In the genomic region with DNA sequence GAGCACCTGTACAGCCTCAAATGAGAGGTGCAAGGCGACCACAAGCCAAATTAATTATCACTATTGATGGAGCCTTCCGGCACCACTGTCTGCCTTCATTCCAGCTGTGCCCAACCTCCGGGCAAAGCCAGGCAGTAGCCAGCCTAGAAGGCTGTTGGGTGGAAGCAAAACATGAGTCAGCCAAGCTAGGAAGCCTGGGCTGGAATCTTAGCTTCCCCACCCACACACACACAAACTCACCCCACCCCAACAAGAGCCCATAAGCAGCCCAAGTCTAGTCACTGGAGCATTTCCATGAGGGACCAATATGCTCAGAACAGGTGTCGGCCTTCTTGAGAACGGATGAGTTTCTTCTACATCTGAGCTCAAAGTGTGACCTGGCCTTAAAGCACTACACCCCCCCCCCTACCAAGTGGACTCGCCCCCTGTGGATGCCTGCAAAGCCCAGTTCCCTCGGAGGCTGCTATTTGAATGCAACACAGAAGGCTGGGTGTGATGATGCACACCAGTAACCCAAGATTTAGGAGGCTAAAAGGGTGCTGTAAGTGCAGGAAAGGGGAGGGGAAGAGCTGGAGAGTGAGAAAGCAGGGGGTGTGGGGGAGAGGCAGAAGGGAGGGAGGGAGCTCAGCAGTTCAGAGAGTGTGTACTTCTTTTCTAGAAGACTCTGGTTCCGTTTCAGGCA, we compare ENCODE assay signal across 31 mouse cellular contexts.
DNase-seq lines count a peak whose midpoint lies in the region; ATAC-seq and TF ChIP-seq lines count a peak whose summit lies in the region.
"Had no signal": no experiment of that assay in that cellular context is flagged by ENCODE, and none has a peak within 500 bp of the region (broad histone marks: within the 10 kb centered on the region; RNA-seq: fewer than 3 reads in every experiment).

No protein-coding gene starts in this region.

- peak; percentile 79 for DNase-seq in heart, adult 11 months
- no peak for DNase-seq in heart, embryonic 10.5 days (ENCODE audit: low spot score)
- peak; percentile 6 to 9 for DNase-seq in left cerebral cortex, postnatal 36 days (ENCODE audit: low spot score in 2 of 2)
- DNase-seq in left cerebral cortex, adult 11 months (ENCODE audit: low spot score): no peak
- peak; percentile 69 for DNase-seq in 3T3-L1 (ENCODE audit: low read depth, low spot score)
- DNase-seq in liver, postnatal 0 days: no peak
- DNase-seq: adrenal gland, postnatal 14 days; B cell, adult 2 months; cerebellum, adult 11-12 months; cerebellum, postnatal 10 days; forebrain, postnatal 0 days; gastrocnemius, postnatal 25 days; heart, adult 18-20 months; heart, postnatal 4 days; kidney, postnatal 25 days; lung, adult 18-20 months; lung, postnatal 4 days; thymus, postnatal 4 days had no signal

- no peak overlapping the region for H3ac ChIP-seq in myocyte (ENCODE audit: control insufficient read depth, insufficient read length)

- ATAC-seq in liver, postnatal 0 days: no peak
- ATAC-seq in midbrain, embryonic 13.5 days: no peak
- ATAC-seq: forebrain, postnatal 0 days; intestine, postnatal 0 days; liver, embryonic 12.5 days; lung, postnatal 0 days had no signal

- 58% methylated on average over 8 of the region's 8 CpGs for WGBS in heart, embryonic 10.5 days
- 69% methylated on average over 8 of the region's 8 CpGs for WGBS in liver, postnatal 0 days (ENCODE audit: insufficient replicate concordance)
- WGBS in midbrain, embryonic 13.5 days: 67% methylated on average over 8 of the region's 8 CpGs

- peak overlapping the region; percentile 58 for H3K4me2 ChIP-seq in myocyte (ENCODE audit: low read depth)
- no peak overlapping the region for H3K4me2 ChIP-seq in liver, postnatal 0 days (ENCODE audit: low read depth, low read length)
- H3K4me2 ChIP-seq in midbrain, embryonic 13.5 days (replicated peaks): no peak overlapping the region
- H3K4me2 ChIP-seq: embryonic facial prominence, embryonic 15.5 days; forebrain, embryonic 12.5 days; heart, embryonic 12.5 days; hindbrain, embryonic 13.5 days; liver, embryonic 12.5 days; midbrain, embryonic 12.5 days; neural tube, embryonic 15.5 days had no signal

- TF ChIP-seq POLR2A in myocyte (IDR thresholded peaks at IDR 0.05; ENCODE audit: insufficient read length, low read depth): no peak

- no peak overlapping the region for H3K9ac ChIP-seq in liver, postnatal 0 days (replicated peaks)
- H3K9ac ChIP-seq in midbrain, embryonic 13.5 days (replicated peaks): no peak overlapping the region
- H3K9ac ChIP-seq: embryonic facial prominence, embryonic 15.5 days; forebrain, embryonic 12.5 days; forebrain, postnatal 0 days; heart, embryonic 12.5 days; hindbrain, embryonic 13.5 days; liver, embryonic 12.5 days; midbrain, embryonic 12.5 days; neural tube, embryonic 15.5 days had no signal

- H3K27me3 ChIP-seq in heart, embryonic 10.5 days (ENCODE audit: insufficient read depth, poor library complexity, severe bottlenecking): peaks cover 39% of the 10 kb centered on the region
- no peaks in the 10 kb centered on the region for H3K27me3 ChIP-seq in myocyte (ENCODE audit: control insufficient read depth, insufficient read depth, insufficient read length)
- H3K27me3 ChIP-seq in liver, postnatal 0 days (ENCODE audit: insufficient read depth, low read length): 0 out of 2 replicates have a peak, but pooled peaks cover 2% of the 10 kb centered on the region
- H3K27me3 ChIP-seq in midbrain, embryonic 13.5 days: no peaks in the 10 kb centered on the region; the same call in 1 of the 2 replicates

- no peaks in the 10 kb centered on the region for H3K9me3 ChIP-seq in heart, embryonic 10.5 days
- H3K9me3 ChIP-seq in liver, postnatal 0 days (ENCODE audit: low read length): no peaks in the 10 kb centered on the region
- H3K9me3 ChIP-seq in midbrain, embryonic 13.5 days: no peaks in the 10 kb centered on the region
- H3K9me3 ChIP-seq: embryonic facial prominence, embryonic 10.5 days; embryonic facial prominence, embryonic 15.5 days; forebrain, embryonic 12.5 days; heart, embryonic 12.5 days; hindbrain, embryonic 13.5 days; liver, embryonic 12.5 days; megakaryocyte, embryonic 14.5 days; midbrain, embryonic 12.5 days; neural tube, embryonic 15.5 days had no signal

- no peaks in the 10 kb centered on the region for H3K4me1 ChIP-seq in heart, embryonic 10.5 days
- H3K4me1 ChIP-seq in liver, postnatal 0 days (ENCODE audit: insufficient read depth): no peaks in the 10 kb centered on the region
- H3K4me1 ChIP-seq in midbrain, embryonic 13.5 days (replicated peaks): no peaks in the 10 kb centered on the region
- H3K4me1 ChIP-seq: embryonic facial prominence, embryonic 15.5 days; forebrain, embryonic 12.5 days; heart, embryonic 12.5 days; hindbrain, embryonic 13.5 days; midbrain, embryonic 12.5 days; neural tube, embryonic 15.5 days had no signal

- H3K36me3 ChIP-seq in heart, embryonic 10.5 days: no peaks in the 10 kb centered on the region
- H3K36me3 ChIP-seq in myocyte (ENCODE audit: control insufficient read depth, insufficient read depth): no peaks in the 10 kb centered on the region
- no peaks in the 10 kb centered on the region for H3K36me3 ChIP-seq in liver, postnatal 0 days (replicated peaks; ENCODE audit: insufficient read depth, low read length)
- H3K36me3 ChIP-seq in midbrain, embryonic 13.5 days: no peaks in the 10 kb centered on the region
- H3K36me3 ChIP-seq: embryonic facial prominence, embryonic 10.5 days; embryonic facial prominence, embryonic 15.5 days; forebrain, embryonic 12.5 days; heart, embryonic 12.5 days; hindbrain, embryonic 13.5 days; liver, embryonic 12.5 days; midbrain, embryonic 12.5 days; neural tube, embryonic 15.5 days had no signal

- no peak for TF ChIP-seq EP300 in liver, postnatal 0 days (IDR thresholded peaks at IDR 0.05; ENCODE audit: low read depth)

- H3K79me2 ChIP-seq in myocyte (ENCODE audit: control insufficient read depth, insufficient read depth): no peaks in the 10 kb centered on the region

- TF ChIP-seq CTCF in liver, postnatal 0 days (IDR thresholded peaks at IDR 0.05; ENCODE audit: low read depth): no peak

- H3K4me3 ChIP-seq in heart, embryonic 10.5 days: no peak overlapping the region
- no peak overlapping the region for H3K4me3 ChIP-seq in myocyte
- no peak overlapping the region for H3K4me3 ChIP-seq in liver, postnatal 0 days (ENCODE audit: low read depth, low read length)
- H3K4me3 ChIP-seq in midbrain, embryonic 13.5 days (replicated peaks): no peak overlapping the region
- H3K4me3 ChIP-seq: embryonic facial prominence, embryonic 10.5 days; embryonic facial prominence, embryonic 15.5 days; forebrain, embryonic 12.5 days; heart, embryonic 12.5 days; hindbrain, embryonic 13.5 days; liver, embryonic 12.5 days; megakaryocyte, embryonic 14.5 days; midbrain, embryonic 12.5 days; neural tube, embryonic 15.5 days had no signal

- intact Hi-C loops in left cerebral cortex, postnatal 36 days (cut with DNase I): no loop called here

- H3K27ac ChIP-seq in heart, embryonic 10.5 days: no peak overlapping the region
- H3K27ac ChIP-seq in liver, postnatal 0 days (ENCODE audit: low read depth): no peak overlapping the region
- no peak overlapping the region for H3K27ac ChIP-seq in midbrain, embryonic 13.5 days
- H3K27ac ChIP-seq: embryonic facial prominence, embryonic 10.5 days; embryonic facial prominence, embryonic 15.5 days; forebrain, embryonic 12.5 days; hindbrain, embryonic 13.5 days; liver, embryonic 12.5 days; midbrain, embryonic 12.5 days; neural tube, embryonic 15.5 days had no signal

TF ChIP-seq in myocyte, 11 proteins besides CTCF, POLR2A, EP300 and RAD21:
- TF ChIP-seq MYOD1 (IDR thresholded peaks at IDR 0.05; ENCODE audit: control insufficient read depth in 1 of 3, insufficient read length in 2 of 3, low read depth in 2 of 3) (peak in 1 of 3 experiments; percentile 1), E2F4 (IDR thresholded peaks at IDR 0.05; ENCODE audit: insufficient read depth) (no peak), TCF3 (IDR thresholded peaks at IDR 0.05; ENCODE audit: insufficient read length, low read depth) (no peak), MAX (IDR thresholded peaks at IDR 0.05; ENCODE audit: low read depth) (no peak)
TF ChIP-seq in myocyte: peak in this region for 1.

Comparison
In these comparisons a context has a peak if more than half of its experiments do, and no peak if none do; other contexts are left out.
1. DNase-seq: peak in heart, adult 11 months (single experiment), left cerebral cortex, postnatal 36 days (2 of 2) and 3T3-L1 (single experiment); none in heart, embryonic 10.5 days (single experiment), left cerebral cortex, adult 11 months (single experiment) and liver, postnatal 0 days (single experiment).